Mouse (Mus musculus) liver, embryonic 14.5 days (tissue): ENCODE measurements at regions not wholly inside any gene's neighbourhood (a gene's known extent, or its start where the extent isn't known, plus 50 kb on each side); places are given as distances from the start of the nearest gene placed in this dataset.
A peak's percentile ranks its signal among the peaks of the same experiment; 100 is the strongest.

Experiments used
- ATAC-seq: fragments of 200-750 bp; cut with Nextera tagmentation; 2 replicates; pipeline ENCODE4 v1.8.0; 2017; ENCODE audit warnings: moderate number of reproducible peaks, mild to moderate bottlenecking, moderate library complexity; ENCODE audit not compliant: insufficient read depth
- DNase-seq, 3 experiments: peaks; one replicate each; pipeline ENCODE4 v3.0.0-alpha.2; 2012 to 2013; ENCODE audit warnings: low read depth in 3 of 3, low spot score in 3 of 3
- H3K27ac ChIP-seq: fragments of 300-500 bp; sonication (generic); 2 replicates; pipeline ENCODE4 v1.5.1; 2014; ENCODE audit warnings: moderate library complexity, mild to moderate bottlenecking, control low read depth, inconsistent platforms
- H3K27me3 ChIP-seq: fragments of 300-500 bp; sonication (generic); 2 replicates; pipeline ENCODE4 v1.6.1; 2014; ENCODE audit warnings: mild to moderate bottlenecking, low read length, moderate library complexity; ENCODE audit not compliant: control insufficient read depth, insufficient read depth
- H3K36me3 ChIP-seq: fragments of 300-500 bp; sonication (generic); replicated peaks from 2 replicates; pipeline ENCODE4 v1.6.1; 2014; ENCODE audit warnings: low read depth; ENCODE audit not compliant: control insufficient read depth, insufficient read depth
- H3K4me1 ChIP-seq, 2 experiments: fragments of 200-500 bp in 1 of 2; fragments of 300-500 bp in 1 of 2; sonication (generic) in 1 of 2; replicated peaks; 2 replicates each; pipeline ENCODE4 v1.6.1; 2012 to 2014; ENCODE audit warnings: antibody characterized with exemption in 1 of 2, inconsistent platforms in 1 of 2, low read length in 1 of 2; ENCODE audit not compliant: control insufficient read depth in 2 of 2, insufficient read depth in 2 of 2
- H3K4me2 ChIP-seq: fragments of 300-500 bp; sonication (generic); 2 replicates; pipeline ENCODE4 v1.6.1; 2014; ENCODE audit warnings: low read depth, mild to moderate bottlenecking, control low read depth, moderate library complexity
- H3K4me3 ChIP-seq, 2 experiments: fragments of 200-500 bp in 1 of 2; fragments of 300-500 bp in 1 of 2; sonication (generic) in 1 of 2; 2 replicates each; pipeline ENCODE4 v1.5.1; 2012 to 2014; ENCODE audit warnings: low read depth in 2 of 2, low read length in 2 of 2, mild to moderate bottlenecking in 2 of 2, control low read depth in 1 of 2, inconsistent platforms in 1 of 2, moderate library complexity in 1 of 2; ENCODE audit not compliant: insufficient read depth in 1 of 2
- H3K9ac ChIP-seq: fragments of 300-500 bp; sonication (generic); replicated peaks from 2 replicates; pipeline ENCODE4 v1.6.1; 2014; ENCODE audit warnings: mild to moderate bottlenecking, control low read depth, moderate library complexity
- H3K9me3 ChIP-seq: fragments of 300-500 bp; sonication (generic); 2 replicates; pipeline ENCODE4 v1.6.1; 2016; ENCODE audit warnings: low read length, mixed read lengths; ENCODE audit not compliant: control insufficient read depth
- CTCF ChIP-seq: IDR thresholded peaks from 2 replicates; pipeline ENCODE4 v1.5.1; 2016; ENCODE audit warnings: antibody characterized with exemption, low read depth, control low read depth
- EP300 ChIP-seq: IDR thresholded peaks from 2 replicates; pipeline ENCODE4 v1.6.1; 2016; ENCODE audit warnings: antibody characterized with exemption, low read depth
- WGBS: fragments of 180-500 bp; shearing (Covaris S2); extraction: QIAGEN DNeasy Blood & Tissue Kit; methylation state at CpG from one replicate; pipeline ENCODE4 v1.1.7; 2014; ENCODE audit not compliant: insufficient replicate concordance; 5-methylcytosine and 5-hydroxymethylcytosine counted together

GRCm38 (mm10) chr13:44305134-44305991 lies 423.9 kb upstream of the Jarid2 start:
- Histone ChIP-seq H3K9me3 (no peaks in the 10 kb centered on the region), H3K4me1 (no peaks in the 10 kb centered on the region), H3K27me3 (no peaks in the 10 kb centered on the region), H3K9ac (no peak overlapping the region), H3K36me3 (no peaks in the 10 kb centered on the region), H3K4me3 (no peak overlapping the region), H3K27ac (no peak overlapping the region), H3K4me2 (no peak overlapping the region)
- DNase-seq (no peak), ATAC-seq (no peak)
- 41% methylated on average over 9 of the region's 9 CpGs for WGBS
- no peak for TF ChIP-seq EP300
- peak; percentile 48 for TF ChIP-seq CTCF

GRCm38 (mm10) chr13:44306275-44307050 lies 422.8 kb upstream of the Jarid2 start:
- TF ChIP-seq EP300: no peak
- no peak for TF ChIP-seq CTCF
- ATAC-seq (no peak), DNase-seq (no peak)
- no peaks in the 10 kb centered on the region for H3K4me1 ChIP-seq
- WGBS: 63% methylated on average over 15 of the region's 15 CpGs
- no peaks in the 10 kb centered on the region for H3K27me3 ChIP-seq
- H3K4me2 ChIP-seq: no peak overlapping the region
- H3K27ac ChIP-seq: no peak overlapping the region
- H3K9me3 ChIP-seq: no peaks in the 10 kb centered on the region
- H3K4me3 ChIP-seq: no peak overlapping the region
- H3K9ac ChIP-seq: no peak overlapping the region
- H3K36me3 ChIP-seq: no peaks in the 10 kb centered on the region

GRCm38 (mm10) chr13:44308227-44308626 lies 421.0 kb upstream of the Jarid2 start:
- no peak overlapping the region for H3K27ac ChIP-seq
- no peaks in the 10 kb centered on the region for H3K27me3 ChIP-seq
- ATAC-seq: no peak
- H3K4me1 ChIP-seq: no peaks in the 10 kb centered on the region
- DNase-seq: no peak
- no peaks in the 10 kb centered on the region for H3K9me3 ChIP-seq
- no peak overlapping the region for H3K4me3 ChIP-seq
- WGBS: 60% methylated on average over 13 of the region's 13 CpGs
- no peak overlapping the region for H3K9ac ChIP-seq
- H3K4me2 ChIP-seq: no peak overlapping the region
- no peaks in the 10 kb centered on the region for H3K36me3 ChIP-seq
- TF ChIP-seq CTCF (no peak), EP300 (no peak)

- TF ChIP-seq CTCF (no peak), EP300 (no peak)
- DNase-seq: no peak
- no peaks in the 10 kb centered on the region for H3K36me3 ChIP-seq
- no peak overlapping the region for H3K4me3 ChIP-seq
- no peak overlapping the region for H3K27ac ChIP-seq
- 67% methylated on average over 6 of the region's 6 CpGs for WGBS
- no peak overlapping the region for H3K9ac ChIP-seq
- no peak for ATAC-seq
- no peaks in the 10 kb centered on the region for H3K9me3 ChIP-seq
- no peaks in the 10 kb centered on the region for H3K27me3 ChIP-seq
- H3K4me2 ChIP-seq: no peak overlapping the region
- no peaks in the 10 kb centered on the region for H3K4me1 ChIP-seq
Observed at GRCm38 (mm10) chr13:44312237-44312636, 417.0 kb upstream of the Jarid2 start.
